Mouse (Mus musculus): ENCODE results near the gene 4933400A11Rik.

- TF ChIP-seq CTCF (IDR thresholded peaks at IDR 0.05; ENCODE audit: control insufficient read depth, insufficient read depth, low read length): no peak
- no peak for TF ChIP-seq POLR2A (IDR thresholded peaks at IDR 0.05; ENCODE audit: borderline replicate concordance, control insufficient read depth, low read depth, low read length)
Observed at GRCm38 (mm10) chrX:169811783-169812182, 32.3 kb upstream of the 4933400A11Rik start.
